Mouse (Mus musculus) G1E (cell line): ENCODE data around the gene Pnkp. TPM values are rescaled to one million over a fixed set of nuclear protein-coding genes. Genes with fewer than 3 reads are reported as not detected.

Source experiments
- ATAC-seq: 2 replicates; pipeline ENCODE4 v1.8.0; 2016; ENCODE audit warnings: mild to moderate bottlenecking; ENCODE audit not compliant: insufficient number of reproducible peaks, poor library complexity, low FRiP score, severe bottlenecking; ENCODE audit errors: extremely low read depth
- DNase-seq: peaks from one replicate; pipeline ENCODE4 v3.0.0; 2012; ENCODE audit warnings: low spot score
- H3K27me3 ChIP-seq: 2 replicates; pipeline ENCODE4 v1.6.1; 2012; ENCODE audit warnings: mild to moderate bottlenecking, low read length, inconsistent platforms; ENCODE audit not compliant: insufficient read depth
- H3K36me3 ChIP-seq: replicated peaks from 2 replicates; pipeline ENCODE3; 2012; ENCODE audit warnings: mild to moderate bottlenecking, inconsistent platforms
- H3K4me1 ChIP-seq: 2 replicates; pipeline ENCODE4 v1.6.1; 2012; ENCODE audit warnings: low read depth, low read length, inconsistent platforms, mixed read lengths; ENCODE audit not compliant: insufficient read depth
- H3K4me3 ChIP-seq: 2 replicates; pipeline ENCODE4 v1.5.1; 2012; ENCODE audit warnings: low read depth, mild to moderate bottlenecking, inconsistent platforms, low read length, moderate library complexity, mixed read lengths
- H3K9me3 ChIP-seq: replicated peaks from 2 replicates; pipeline ENCODE4 v1.6.1; 2012; ENCODE audit warnings: inconsistent platforms
- CTCF ChIP-seq: IDR thresholded peaks from 2 replicates; pipeline ENCODE4 v1.5.1; 2012; ENCODE audit warnings: low read depth, low read length, inconsistent platforms, mixed read lengths
- GATA1 ChIP-seq: IDR thresholded peaks from 2 replicates; pipeline ENCODE4 v1.6.1; 2012; ENCODE audit warnings: borderline replicate concordance, low read length, inconsistent platforms, mixed read lengths
- GATA2 ChIP-seq: IDR thresholded peaks from 2 replicates; pipeline ENCODE4 v1.6.1; 2012; ENCODE audit warnings: low read depth, low read length, inconsistent platforms, borderline replicate concordance
- POLR2AphosphoS5 ChIP-seq: IDR thresholded peaks from 2 replicates; pipeline ENCODE4 v1.6.1; 2012; ENCODE audit warnings: low read depth, low read length, inconsistent platforms; ENCODE audit not compliant: insufficient replicate concordance
- TAL1 ChIP-seq: conservative IDR thresholded peaks from 2 replicates; pipeline ENCODE4 v1.6.1; 2012; ENCODE audit warnings: low read depth, low read length, inconsistent platforms, mixed read lengths
- polyA plus RNA-seq: library from polyadenylated mRNA; stranded (reverse); fragments of >175 nt; gene quantifications from 2 replicates; pipeline ENCODE4 v1.2.3, GENCODE M21; 2012
- total RNA-seq, 2 experiments: library from RNA; stranded (forward) in 1 of 2; stranded (reverse) in 1 of 2; fragments of 200-1000 nt in 1 of 2; fragments of >200 nt in 1 of 2; fragmentation: Nextera tagmentation in 1 of 2; gene quantifications; 2 replicates each; pipeline ENCODE4 v1.2.3; 2014 to 2017

Gene Pnkp
- total and polyA plus RNA-seq, 3 experiments: 28.2 to 35.8 (median 33.0) TPM

DNA sequence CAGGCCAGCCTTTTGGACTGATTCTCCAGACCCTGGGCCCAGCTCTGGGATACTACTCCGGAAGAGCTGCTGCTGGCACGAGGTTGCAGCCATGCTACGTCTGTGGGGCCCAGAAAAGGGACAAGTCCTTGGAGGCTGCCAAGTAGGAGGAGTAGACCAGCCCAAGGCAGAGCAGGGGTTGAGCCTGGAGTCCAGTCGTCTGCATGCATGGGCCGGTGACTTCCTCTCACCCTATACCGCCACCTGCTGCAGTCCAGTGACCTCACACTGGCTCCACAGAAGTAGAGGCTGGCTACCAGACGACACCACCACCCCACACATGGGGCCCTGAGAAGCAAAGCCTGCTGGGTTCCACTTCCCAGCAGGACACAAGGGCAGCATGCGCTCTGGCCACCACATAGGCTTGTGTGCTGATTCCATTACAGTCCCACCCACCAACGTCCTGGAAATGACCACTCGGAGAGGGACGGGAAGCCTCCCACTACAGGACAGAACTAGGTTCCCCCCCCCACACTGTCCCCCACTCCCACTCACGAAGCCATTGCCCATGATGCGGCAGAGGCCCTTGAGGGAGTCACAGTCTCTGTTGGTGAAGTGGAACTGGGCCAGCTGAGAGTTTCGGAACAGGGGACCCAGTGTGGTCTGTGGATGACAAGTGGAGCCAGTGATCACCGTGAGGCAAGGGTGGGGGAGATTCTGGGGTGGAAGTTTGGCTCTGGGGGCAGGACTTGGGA is 9.5 kb downstream of the Pnkp start:
- H3K4me3 ChIP-seq: peak overlapping the region; percentile 52; the same call in 1 of the 2 replicates
- no peaks in the 10 kb centered on the region for H3K27me3 ChIP-seq
- peaks cover 65% of the 10 kb centered on the region for H3K36me3 ChIP-seq
- peak; percentile 58 for DNase-seq
- ATAC-seq: peak; percentile 61
- peaks cover 69% of the 10 kb centered on the region for H3K4me1 ChIP-seq
- no peak for TF ChIP-seq GATA2
- TF ChIP-seq CTCF: no peak
- no peak for TF ChIP-seq POLR2AphosphoS5
- TF ChIP-seq GATA1: no peak
- no peak for TF ChIP-seq TAL1
- peaks cover 4% of the 10 kb centered on the region; the same call in 1 of the 2 replicates for H3K9me3 ChIP-seq

DNA sequence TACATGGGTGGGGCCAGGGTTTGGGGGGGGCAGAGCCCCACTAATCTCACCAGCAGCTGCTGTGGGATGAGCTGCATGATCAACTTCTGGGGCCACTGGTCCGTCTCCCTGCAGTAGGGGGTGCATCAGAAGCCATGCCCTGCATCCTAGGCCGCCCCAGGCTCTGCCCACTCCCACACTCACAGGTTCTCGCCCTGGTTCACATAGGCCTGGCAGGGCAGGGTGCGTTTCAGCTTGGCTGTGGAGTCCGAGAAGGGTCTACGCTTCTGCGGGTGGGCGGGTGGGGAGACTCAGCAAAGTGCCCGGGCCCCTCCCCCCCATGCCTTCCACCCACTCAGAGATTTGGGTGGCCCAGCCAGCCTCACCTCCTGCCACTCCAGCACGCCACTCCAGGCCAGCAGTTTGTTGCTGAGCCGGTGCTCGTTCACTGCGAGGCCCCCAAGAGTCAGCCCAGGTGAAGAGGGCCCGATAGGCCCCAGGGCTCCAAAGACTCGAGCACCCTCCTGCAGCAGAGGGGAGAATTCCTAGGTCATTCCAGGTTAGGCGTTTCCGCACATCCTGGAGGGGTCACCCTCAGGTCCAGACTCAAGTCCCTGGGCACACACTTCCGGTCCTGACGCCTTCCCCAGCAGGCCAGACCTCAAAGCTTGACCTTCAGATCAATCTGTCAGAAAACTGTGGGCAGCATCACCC is 10.2 kb downstream of the Pnkp start:
- ATAC-seq: no peak
- DNase-seq: no peak
- Histone ChIP-seq H3K9me3 (peaks cover 4% of the 10 kb centered on the region; the same call in 1 of the 2 replicates), H3K4me1 (peaks cover 67% of the 10 kb centered on the region), H3K27me3 (no peaks in the 10 kb centered on the region), H3K36me3 (peaks cover 58% of the 10 kb centered on the region), H3K4me3 (peak overlapping the region; percentile 52; the same call in 1 of the 2 replicates)
- no peak for TF ChIP-seq GATA1
- no peak for TF ChIP-seq CTCF
- no peak for TF ChIP-seq TAL1
- TF ChIP-seq GATA2: no peak
- no peak for TF ChIP-seq POLR2AphosphoS5

GRCm38 (mm10) chr7:44867802-44868201 is 10.9 kb downstream of the Pnkp start:
- DNase-seq: no peak
- no peak for ATAC-seq
- peaks cover 67% of the 10 kb centered on the region for H3K4me1 ChIP-seq
- peaks cover 4% of the 10 kb centered on the region; the same call in 1 of the 2 replicates for H3K9me3 ChIP-seq
- no peaks in the 10 kb centered on the region for H3K27me3 ChIP-seq
- TF ChIP-seq TAL1: no peak
- no peak for TF ChIP-seq CTCF
- no peak for TF ChIP-seq GATA2
- no peak for TF ChIP-seq GATA1
- TF ChIP-seq POLR2AphosphoS5: no peak
- H3K4me3 ChIP-seq: no peak overlapping the region; the same call in 1 of the 2 replicates
- peaks cover 52% of the 10 kb centered on the region for H3K36me3 ChIP-seq

DNA sequence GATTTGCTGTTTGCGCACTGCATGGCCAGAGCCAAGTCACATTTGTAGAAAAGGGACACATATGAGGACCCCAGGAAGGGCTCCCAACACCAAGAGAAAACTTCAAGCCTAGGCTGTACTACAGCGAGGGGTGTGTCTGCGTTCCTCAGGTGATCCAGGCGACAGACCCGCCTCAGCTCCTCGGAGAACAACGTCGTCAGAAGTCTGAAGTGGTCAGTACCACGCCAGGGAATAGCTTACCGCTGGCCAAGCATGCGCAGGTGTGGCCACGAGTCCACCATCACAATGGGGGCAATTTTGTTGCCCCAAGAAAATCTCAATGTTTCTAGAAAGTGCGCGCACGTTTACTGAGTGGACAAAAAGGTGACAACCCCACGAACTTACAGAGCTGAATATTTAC is 11.5 kb downstream of the Pnkp start:
- Histone ChIP-seq H3K9me3 (peaks cover 1% of the 10 kb centered on the region; the same call in 1 of the 2 replicates), H3K4me1 (peaks cover 61% of the 10 kb centered on the region), H3K4me3 (peak overlapping the region; percentile 88), H3K36me3 (peaks cover 45% of the 10 kb centered on the region), H3K27me3 (no peaks in the 10 kb centered on the region)
- TF ChIP-seq CTCF: no peak
- TF ChIP-seq TAL1: no peak
- no peak for TF ChIP-seq GATA2
- no peak for TF ChIP-seq GATA1
- no peak for TF ChIP-seq POLR2AphosphoS5
- DNase-seq (no peak), ATAC-seq (no peak)

DNA sequence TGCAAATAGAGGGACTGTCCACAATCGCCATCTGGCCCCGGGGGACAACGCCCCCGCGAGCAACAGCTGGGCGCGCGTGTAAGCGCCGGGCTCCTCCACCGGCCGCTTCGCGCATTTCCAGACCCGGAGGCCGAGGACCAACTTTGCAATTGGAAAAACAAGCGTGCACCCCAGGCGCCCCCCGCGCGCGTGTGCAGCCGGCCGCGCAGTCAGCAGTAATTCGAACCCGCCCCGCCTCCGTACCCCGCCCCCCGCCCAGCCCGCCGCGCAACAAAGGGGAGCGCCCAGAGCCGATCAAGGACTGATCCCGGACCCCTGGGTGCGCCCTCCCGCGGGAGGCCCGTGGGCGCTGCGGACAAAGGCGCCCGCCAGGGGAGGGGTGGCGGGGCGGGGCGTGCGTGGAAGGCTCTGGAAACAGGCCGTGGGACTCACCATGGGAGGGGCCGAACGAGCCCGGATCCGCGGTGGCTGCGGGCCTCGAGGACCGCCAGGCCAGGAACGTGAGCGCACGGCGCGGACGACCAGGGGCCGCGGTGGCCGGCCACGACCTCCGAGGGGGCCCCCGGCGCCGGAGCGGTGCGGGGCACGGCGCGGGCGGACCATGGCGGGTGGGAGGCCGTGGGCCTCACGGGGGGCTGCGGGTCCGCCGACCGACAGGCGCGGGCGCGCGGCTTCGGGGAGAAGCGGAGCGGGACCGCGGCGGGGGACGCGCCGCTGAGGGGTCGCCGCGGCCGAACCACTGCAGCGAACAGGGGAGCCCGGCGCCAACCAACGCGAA is 12.2 kb downstream of the Pnkp start:
- Histone ChIP-seq H3K4me1 (peaks cover 55% of the 10 kb centered on the region), H3K9me3 (no peaks in the 10 kb centered on the region), H3K36me3 (peaks cover 39% of the 10 kb centered on the region), H3K4me3 (peak overlapping the region; percentile 88), H3K27me3 (no peaks in the 10 kb centered on the region)
- no peak for TF ChIP-seq GATA1
- TF ChIP-seq TAL1: no peak
- no peak for TF ChIP-seq POLR2AphosphoS5
- TF ChIP-seq GATA2: no peak
- no peak for TF ChIP-seq CTCF
- DNase-seq (peak; percentile 51), ATAC-seq (no peak)
